Mouse (Mus musculus): ENCODE data around the gene Cnst. TPM values are rescaled to one million over a fixed set of nuclear protein-coding genes. Genes with fewer than 3 reads are reported as not detected.

The Cnst gene
- polyA plus RNA-seq, 1 experiment from 2014 or later = 15.9 TPM

- Histone ChIP-seq H3K9me3 (no peaks in the 10 kb centered on the region), H3K27me3 (ENCODE audit: insufficient read depth, poor library complexity, severe bottlenecking) (no peaks in the 10 kb centered on the region), H3K36me3 (peaks cover 31% of the 10 kb centered on the region), H3K27ac (peak overlapping the region; percentile 96), H3K4me1 (peaks cover 14% of the 10 kb centered on the region), H3K4me3 (peak overlapping the region; percentile 95)
- 24% methylated on average over 12 of the region's 12 CpGs for WGBS
- DNase-seq (ENCODE audit: low spot score) = no peak
Measured at GRCm38 (mm10) chr1:179668836-179669537, 122.8 kb downstream of the Cnst start.

GRCm38 (mm10) chr1:179674355-179674754, 128.2 kb downstream of the Cnst start:
- no peaks in the 10 kb centered on the region for H3K9me3 ChIP-seq
- no peak for DNase-seq (ENCODE audit: low spot score)
- WGBS = 85% methylated on average over 3 of the region's 3 CpGs
- peaks cover 75% of the 10 kb centered on the region for H3K36me3 ChIP-seq
- H3K4me3 ChIP-seq = no peak overlapping the region
- no peaks in the 10 kb centered on the region for H3K27me3 ChIP-seq (ENCODE audit: insufficient read depth, poor library complexity, severe bottlenecking)
- H3K27ac ChIP-seq = no peak overlapping the region
- H3K4me1 ChIP-seq = peaks cover under 1% of the 10 kb centered on the region; the same call in 1 of the 2 replicates

- H3K9me3 ChIP-seq = no peaks in the 10 kb centered on the region
- H3K4me1 ChIP-seq = no peaks in the 10 kb centered on the region
- H3K4me3 ChIP-seq = no peak overlapping the region
- 86% methylated on average over 2 of the region's 2 CpGs for WGBS
- no peak for DNase-seq (ENCODE audit: low spot score)
- no peaks in the 10 kb centered on the region for H3K27me3 ChIP-seq (ENCODE audit: insufficient read depth, poor library complexity, severe bottlenecking)
- H3K36me3 ChIP-seq = peaks cover 85% of the 10 kb centered on the region
- H3K27ac ChIP-seq = no peak overlapping the region
Measured at GRCm38 (mm10) chr1:179677031-179677430, 130.9 kb downstream of the Cnst start.

Other genes starting within 250 kb of the Cnst start
- 11.4 and 16.1 TPM in 2 replicates for gene Smyd3, start 28.3 kb upstream of the Cnst start, polyA plus RNA-seq (2016; fragmentation: Nextera tagmentation; extraction: Ambion mirVana)
- 22.4 and 24.7 TPM in 2 replicates for gene Tfb2m, start 103 bp upstream of the Cnst start, polyA plus RNA-seq (2016; fragmentation: Nextera tagmentation; extraction: Ambion mirVana)
- gene Sccpdh, start 121.8 kb downstream of the Cnst start, polyA plus RNA-seq (2016; fragmentation: Nextera tagmentation; extraction: Ambion mirVana) = 84.4 and 91.4 TPM in 2 replicates
- gene Kif28, start 198.9 kb downstream of the Cnst start, polyA plus RNA-seq (2016; fragmentation: Nextera tagmentation; extraction: Ambion mirVana) = 0.09 TPM in 1 of 2 replicates, not detected in the other